Mouse (Mus musculus): ENCODE measurements at regions not wholly inside any gene's neighbourhood (a gene's known extent, or its start where the extent isn't known, plus 50 kb on each side); places are given as distances from the start of the nearest gene placed in this dataset.

DNA sequence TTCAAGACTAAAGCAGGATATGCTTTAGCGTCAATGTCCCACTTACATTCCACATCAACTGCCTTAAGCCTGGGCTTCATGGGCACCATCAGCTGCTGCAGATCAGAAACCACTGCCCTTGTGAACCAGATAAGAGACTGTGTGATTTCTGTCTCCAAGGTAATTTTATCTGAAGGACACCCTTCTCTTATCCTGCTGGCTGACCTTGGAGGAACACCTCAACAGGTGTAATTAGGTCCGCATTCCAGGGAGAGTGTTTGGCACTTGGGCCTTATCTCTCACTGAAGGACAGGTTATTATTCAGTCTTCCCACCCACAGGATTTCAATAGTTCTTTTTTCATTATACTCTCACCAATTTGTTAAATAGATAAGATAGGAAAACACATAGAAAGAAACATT, 583.1 kb upstream of the Kdm8 start:
- Histone ChIP-seq H3K36me3 (ENCODE audit: control insufficient read depth, insufficient read depth) (no peaks in the 10 kb centered on the region), H3K4me2 (ENCODE audit: low read depth, low read length) (no peak overlapping the region), H3K9ac (ENCODE audit: low read length) (no peak overlapping the region), H3K27me3 (ENCODE audit: control insufficient read depth, insufficient read depth, low read length) (no peaks in the 10 kb centered on the region), H3K9me3 (replicated peaks; ENCODE audit: control insufficient read depth, low read length) (peaks cover 6% of the 10 kb centered on the region), H3K27ac (ENCODE audit: low read length) (no peak overlapping the region), H3K4me3 (ENCODE audit: low read length) (no peak overlapping the region), H3K4me1 (ENCODE audit: control insufficient read depth, insufficient read depth, low read length) (no peaks in the 10 kb centered on the region)
- 72% methylated on average over 2 of the region's 2 CpGs for WGBS
- ATAC-seq (replicated peaks; ENCODE audit: extremely low read depth, insufficient read depth, low FRiP score), result no peak

DNA sequence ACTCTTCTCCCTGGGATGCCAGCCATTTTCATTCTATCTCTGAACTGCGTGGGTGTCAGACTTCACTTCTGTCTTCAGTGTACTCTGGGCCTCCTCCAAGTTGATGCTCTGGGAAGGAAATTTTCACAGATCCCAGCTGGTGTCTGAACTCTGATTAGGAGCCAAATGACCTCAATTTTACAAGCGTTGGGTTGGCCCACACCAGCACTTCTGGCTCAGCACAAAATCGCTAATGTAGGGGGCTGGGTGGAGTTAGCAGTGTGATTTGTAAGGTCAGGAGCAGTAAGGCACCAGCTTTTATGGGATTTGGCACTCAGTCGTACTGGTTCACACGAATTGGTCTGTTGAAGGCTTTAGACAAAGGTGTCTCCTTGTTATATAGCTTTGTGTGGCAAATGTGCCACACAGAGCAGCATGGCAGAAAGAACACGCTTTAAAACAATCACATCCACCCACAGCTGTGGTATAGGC, 576.3 kb upstream of the Kdm8 start:
- no peaks in the 10 kb centered on the region for H3K27me3 ChIP-seq (ENCODE audit: control insufficient read depth, insufficient read depth, low read length)
- no peak overlapping the region for H3K4me2 ChIP-seq (ENCODE audit: low read depth, low read length)
- H3K9me3 ChIP-seq (replicated peaks; ENCODE audit: control insufficient read depth, low read length), result no peaks in the 10 kb centered on the region
- 0 out of 2 replicates have a peak, but pooled peaks have one; percentile 23 for ATAC-seq (replicated peaks; ENCODE audit: extremely low read depth, insufficient read depth, low FRiP score)
- WGBS, result 45% methylated on average over 6 of the region's 6 CpGs
- peak overlapping the region; percentile 42; the same call in 1 of the 2 replicates for H3K27ac ChIP-seq (ENCODE audit: low read length)
- H3K9ac ChIP-seq (ENCODE audit: low read length), result no peak overlapping the region
- H3K4me1 ChIP-seq (ENCODE audit: control insufficient read depth, insufficient read depth, low read length), result 0 out of 2 replicates have a peak, but pooled peaks cover 2% of the 10 kb centered on the region
- no peak overlapping the region for H3K4me3 ChIP-seq (ENCODE audit: low read length)
- no peaks in the 10 kb centered on the region for H3K36me3 ChIP-seq (ENCODE audit: control insufficient read depth, insufficient read depth)

GRCm38 (mm10) chr7:124868621-124869020, 575.9 kb upstream of the Kdm8 start:
- Histone ChIP-seq H3K27ac (ENCODE audit: low read length) (peak overlapping the region; percentile 42; the same call in 1 of the 2 replicates), H3K4me1 (ENCODE audit: control insufficient read depth, insufficient read depth, low read length) (0 out of 2 replicates have a peak, but pooled peaks cover 2% of the 10 kb centered on the region)

GRCm38 (mm10) chr7:124880771-124881170, 563.7 kb upstream of the Kdm8 start:
- H3K4me1 ChIP-seq (ENCODE audit: control insufficient read depth, insufficient read depth, low read length), result no peaks in the 10 kb centered on the region
- no peak overlapping the region for H3K9ac ChIP-seq (ENCODE audit: low read length)
- H3K27ac ChIP-seq (ENCODE audit: low read length), result no peak overlapping the region
- no peak for ATAC-seq (replicated peaks; ENCODE audit: extremely low read depth, insufficient read depth, low FRiP score)
- no peaks in the 10 kb centered on the region for H3K27me3 ChIP-seq (ENCODE audit: control insufficient read depth, insufficient read depth, low read length)
- no peak overlapping the region for H3K4me2 ChIP-seq (ENCODE audit: low read depth, low read length)
- H3K4me3 ChIP-seq (ENCODE audit: low read length), result no peak overlapping the region
- no peaks in the 10 kb centered on the region for H3K36me3 ChIP-seq (ENCODE audit: control insufficient read depth, insufficient read depth)
- no peaks in the 10 kb centered on the region for H3K9me3 ChIP-seq (replicated peaks; ENCODE audit: control insufficient read depth, low read length)
- 73% methylated on average over 6 of the region's 6 CpGs for WGBS

More at GRCm38 (mm10) chr7:124868621-124869020, 575.9 kb upstream of the Kdm8 start:
- H3K9me3 ChIP-seq (replicated peaks; ENCODE audit: control insufficient read depth, low read length), result no peaks in the 10 kb centered on the region
- H3K9ac ChIP-seq (ENCODE audit: low read length), result no peak overlapping the region
- WGBS, result 48% methylated on average over 3 of the region's 3 CpGs
- no peaks in the 10 kb centered on the region for H3K36me3 ChIP-seq (ENCODE audit: control insufficient read depth, insufficient read depth)
- no peak overlapping the region for H3K4me3 ChIP-seq (ENCODE audit: low read length)
- H3K4me2 ChIP-seq (ENCODE audit: low read depth, low read length), result no peak overlapping the region
- H3K27me3 ChIP-seq (ENCODE audit: control insufficient read depth, insufficient read depth, low read length), result no peaks in the 10 kb centered on the region
- ATAC-seq (replicated peaks; ENCODE audit: extremely low read depth, insufficient read depth, low FRiP score), result no peak

DNA sequence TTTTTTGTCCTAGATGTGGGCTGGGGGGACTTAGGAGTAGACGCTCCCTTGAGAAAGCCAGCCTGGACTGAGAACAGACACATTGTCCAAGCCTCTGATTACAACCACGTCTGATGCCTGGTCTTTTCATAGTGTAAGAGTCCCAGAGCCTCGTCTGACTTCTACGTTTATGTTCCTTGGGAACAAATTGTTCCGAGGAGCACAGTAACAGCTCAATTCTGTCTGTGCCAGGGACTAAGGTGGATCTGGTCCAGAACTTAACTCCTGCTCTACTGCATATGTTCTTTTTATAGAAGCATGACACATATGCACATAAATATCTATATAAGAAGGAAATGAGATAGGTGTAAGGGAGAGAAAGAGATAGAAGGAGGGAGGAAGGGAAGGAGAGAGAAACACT, 537.2 kb upstream of the Kdm8 start:
- Histone ChIP-seq H3K4me3 (ENCODE audit: low read length) (no peak overlapping the region), H3K27me3 (ENCODE audit: control insufficient read depth, insufficient read depth, low read length) (no peaks in the 10 kb centered on the region), H3K4me2 (ENCODE audit: low read depth, low read length) (no peak overlapping the region), H3K27ac (ENCODE audit: low read length) (peak overlapping the region; percentile 66), H3K36me3 (ENCODE audit: control insufficient read depth, insufficient read depth) (no peaks in the 10 kb centered on the region), H3K9me3 (replicated peaks; ENCODE audit: control insufficient read depth, low read length) (peaks cover 4% of the 10 kb centered on the region; the same call in 1 of the 2 replicates), H3K4me1 (ENCODE audit: control insufficient read depth, insufficient read depth, low read length) (0 out of 2 replicates have a peak, but pooled peaks cover 3% of the 10 kb centered on the region), H3K9ac (ENCODE audit: low read length) (no peak overlapping the region)
- peak; percentile 41; the same call in 1 of the 2 replicates for ATAC-seq (replicated peaks; ENCODE audit: extremely low read depth, insufficient read depth, low FRiP score)
- 46% methylated on average over 5 of the region's 5 CpGs for WGBS

- H3K27ac ChIP-seq (ENCODE audit: low read length), result peak overlapping the region; percentile 66
- H3K4me3 ChIP-seq (ENCODE audit: low read length), result no peak overlapping the region
- 61% methylated on average over 5 of the region's 5 CpGs for WGBS
- 0 out of 2 replicates have a peak, but pooled peaks cover 3% of the 10 kb centered on the region for H3K4me1 ChIP-seq (ENCODE audit: control insufficient read depth, insufficient read depth, low read length)
- H3K27me3 ChIP-seq (ENCODE audit: control insufficient read depth, insufficient read depth, low read length), result no peaks in the 10 kb centered on the region
- H3K36me3 ChIP-seq (ENCODE audit: control insufficient read depth, insufficient read depth), result no peaks in the 10 kb centered on the region
- H3K9me3 ChIP-seq (replicated peaks; ENCODE audit: control insufficient read depth, low read length), result peaks cover 4% of the 10 kb centered on the region; the same call in 1 of the 2 replicates
- ATAC-seq (replicated peaks; ENCODE audit: extremely low read depth, insufficient read depth, low FRiP score), result no peak
- H3K9ac ChIP-seq (ENCODE audit: low read length), result 0 out of 2 replicates have a peak overlapping the region, but pooled peaks have one; percentile 7
- H3K4me2 ChIP-seq (ENCODE audit: low read depth, low read length), result peak overlapping the region; percentile 21; the same call in 1 of the 2 replicates
Observed at GRCm38 (mm10) chr7:124907662-124908296, 536.7 kb upstream of the Kdm8 start.

DNA sequence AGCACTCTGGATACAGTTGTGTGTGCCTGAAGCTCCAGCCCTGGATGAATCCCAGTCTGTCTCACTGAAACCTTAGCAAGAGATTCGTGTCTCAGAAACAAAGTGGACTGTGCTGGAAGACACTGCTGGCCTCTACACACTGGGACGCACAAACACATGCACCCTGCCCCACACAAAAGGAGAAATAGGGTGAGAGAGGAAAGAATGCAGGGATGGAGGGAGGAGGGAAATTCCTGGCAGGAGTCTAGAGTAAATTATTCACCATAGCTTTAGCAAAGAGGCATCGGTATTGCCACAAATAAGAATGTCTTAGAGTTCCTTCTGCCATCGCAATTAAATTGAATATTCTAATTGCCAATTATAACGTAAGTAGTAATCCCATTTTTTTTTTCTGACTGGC, 530.4 kb upstream of the Kdm8 start:
- Histone ChIP-seq H3K4me2 (ENCODE audit: low read depth, low read length) (no peak overlapping the region), H3K4me1 (ENCODE audit: control insufficient read depth, insufficient read depth, low read length) (no peaks in the 10 kb centered on the region), H3K9ac (ENCODE audit: low read length) (no peak overlapping the region), H3K36me3 (ENCODE audit: control insufficient read depth, insufficient read depth) (no peaks in the 10 kb centered on the region), H3K27ac (ENCODE audit: low read length) (no peak overlapping the region), H3K4me3 (ENCODE audit: low read length) (no peak overlapping the region), H3K9me3 (replicated peaks; ENCODE audit: control insufficient read depth, low read length) (peaks cover 3% of the 10 kb centered on the region; the same call in 1 of the 2 replicates), H3K27me3 (ENCODE audit: control insufficient read depth, insufficient read depth, low read length) (no peaks in the 10 kb centered on the region)
- no peak for ATAC-seq (replicated peaks; ENCODE audit: extremely low read depth, insufficient read depth, low FRiP score)
- 77% methylated on average over 5 of the region's 5 CpGs for WGBS

- Histone ChIP-seq H3K4me2 (ENCODE audit: low read depth, low read length) (no peak overlapping the region), H3K36me3 (ENCODE audit: control insufficient read depth, insufficient read depth) (no peaks in the 10 kb centered on the region), H3K4me1 (ENCODE audit: control insufficient read depth, insufficient read depth, low read length) (no peaks in the 10 kb centered on the region), H3K9me3 (replicated peaks; ENCODE audit: control insufficient read depth, low read length) (no peaks in the 10 kb centered on the region; the same call in 1 of the 2 replicates), H3K9ac (ENCODE audit: low read length) (no peak overlapping the region), H3K27ac (ENCODE audit: low read length) (no peak overlapping the region), H3K4me3 (ENCODE audit: low read length) (no peak overlapping the region), H3K27me3 (ENCODE audit: control insufficient read depth, insufficient read depth, low read length) (no peaks in the 10 kb centered on the region)
- 71% methylated on average over 4 of the region's 4 CpGs for WGBS
- no peak for ATAC-seq (replicated peaks; ENCODE audit: extremely low read depth, insufficient read depth, low FRiP score)
Observed at GRCm38 (mm10) chr7:124914479-124914878, 530.0 kb upstream of the Kdm8 start.

DNA sequence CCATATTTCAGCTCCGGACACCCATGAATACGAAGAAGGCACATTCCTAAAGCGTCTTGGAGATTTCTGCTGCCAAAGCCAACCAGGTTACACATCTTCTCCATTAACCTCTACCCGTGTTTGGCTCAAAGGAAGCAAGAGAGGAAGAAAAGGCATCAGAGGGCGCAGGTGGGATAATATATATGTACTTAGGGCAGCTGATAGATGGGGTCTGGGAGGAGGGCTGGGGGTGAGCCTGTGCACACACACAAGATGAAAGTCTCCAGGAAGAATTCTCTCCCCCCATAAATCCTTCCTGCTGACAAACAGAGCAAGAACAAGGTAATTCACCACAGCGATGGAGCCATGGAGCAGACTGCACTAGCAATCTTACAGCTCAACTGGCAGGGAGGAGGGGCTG, 529.5 kb upstream of the Kdm8 start:
- H3K4me3 ChIP-seq (ENCODE audit: low read length), result no peak overlapping the region
- 73% methylated on average over 6 of the region's 6 CpGs for WGBS

More for the DNA sequence above, 529.5 kb upstream of the Kdm8 start:
- H3K9ac ChIP-seq (ENCODE audit: low read length), result no peak overlapping the region
- H3K9me3 ChIP-seq (replicated peaks; ENCODE audit: control insufficient read depth, low read length), result no peaks in the 10 kb centered on the region
- no peak overlapping the region for H3K27ac ChIP-seq (ENCODE audit: low read length)
- no peaks in the 10 kb centered on the region for H3K36me3 ChIP-seq (ENCODE audit: control insufficient read depth, insufficient read depth)
- H3K4me1 ChIP-seq (ENCODE audit: control insufficient read depth, insufficient read depth, low read length), result no peaks in the 10 kb centered on the region
- ATAC-seq (replicated peaks; ENCODE audit: extremely low read depth, insufficient read depth, low FRiP score), result no peak
- no peaks in the 10 kb centered on the region for H3K27me3 ChIP-seq (ENCODE audit: control insufficient read depth, insufficient read depth, low read length)
- H3K4me2 ChIP-seq (ENCODE audit: low read depth, low read length), result no peak overlapping the region

Data from heart, embryonic 16.5 days (tissue).